Mouse (Mus musculus) liver, embryonic 16.5 days (tissue): Measurements from ENCODE around the gene Rpgrip1. TPM values are rescaled to one million over a fixed set of nuclear protein-coding genes. Genes with fewer than 3 reads are reported as not detected.

Experiments used
- ATAC-seq: fragments of 200-750 bp; cut with Nextera tagmentation; 2 replicates; pipeline ENCODE4 v1.8.0; 2017; ENCODE audit warnings: low read depth, mild to moderate bottlenecking, moderate number of reproducible peaks, moderate library complexity
- H3K27ac ChIP-seq: fragments of 300-500 bp; sonication (generic); 2 replicates; pipeline ENCODE4 v1.5.1; 2014; ENCODE audit warnings: mild to moderate bottlenecking, low read length
- H3K27me3 ChIP-seq: fragments of 300-500 bp; sonication (generic); 2 replicates; pipeline ENCODE4 v1.6.1; 2014; ENCODE audit warnings: low read depth, low read length, mixed read lengths; ENCODE audit not compliant: control insufficient read depth, insufficient read depth
- H3K36me3 ChIP-seq: fragments of 300-500 bp; sonication (generic); 2 replicates; pipeline ENCODE4 v1.6.1; 2014; ENCODE audit warnings: mild to moderate bottlenecking; ENCODE audit not compliant: control insufficient read depth, insufficient read depth
- H3K4me1 ChIP-seq: fragments of 300-500 bp; sonication (generic); 2 replicates; pipeline ENCODE4 v1.6.1; 2014; ENCODE audit warnings: low read depth, low read length, mixed read lengths; ENCODE audit not compliant: control insufficient read depth
- H3K4me2 ChIP-seq: fragments of 300-500 bp; sonication (generic); 2 replicates; pipeline ENCODE4 v1.6.1; 2014; ENCODE audit warnings: low read depth, low read length, mixed read lengths
- H3K4me3 ChIP-seq: fragments of 300-500 bp; sonication (generic); 2 replicates; pipeline ENCODE4 v1.5.1; 2014; ENCODE audit warnings: low read depth, mild to moderate bottlenecking, low read length
- H3K9ac ChIP-seq: fragments of 300-500 bp; sonication (generic); 2 replicates; pipeline ENCODE4 v1.6.1; 2014; ENCODE audit warnings: low read depth, low read length
- H3K9me3 ChIP-seq: fragments of 300-500 bp; sonication (generic); replicated peaks from 2 replicates; pipeline ENCODE4 v1.6.1; 2016; ENCODE audit warnings: low read length; ENCODE audit not compliant: control insufficient read depth
- WGBS: fragments of 180-500 bp; shearing (Covaris S2); extraction: QIAGEN DNeasy Blood & Tissue Kit; methylation state at CpG from one replicate; pipeline ENCODE4 v1.1.7; 2014; ENCODE audit not compliant: insufficient replicate concordance; 5-methylcytosine and 5-hydroxymethylcytosine counted together
- polyA plus RNA-seq: library from polyadenylated mRNA; unstranded; fragments of >200 nt; fragmentation: Nextera tagmentation; extraction: Ambion mirVana; gene quantifications from 2 replicates; pipeline ENCODE4 v1.2.1, GENCODE M21; 2015

Gene Rpgrip1
- polyA plus RNA-seq, 1 experiment from 2014 or later, result 34.5 TPM

DNA sequence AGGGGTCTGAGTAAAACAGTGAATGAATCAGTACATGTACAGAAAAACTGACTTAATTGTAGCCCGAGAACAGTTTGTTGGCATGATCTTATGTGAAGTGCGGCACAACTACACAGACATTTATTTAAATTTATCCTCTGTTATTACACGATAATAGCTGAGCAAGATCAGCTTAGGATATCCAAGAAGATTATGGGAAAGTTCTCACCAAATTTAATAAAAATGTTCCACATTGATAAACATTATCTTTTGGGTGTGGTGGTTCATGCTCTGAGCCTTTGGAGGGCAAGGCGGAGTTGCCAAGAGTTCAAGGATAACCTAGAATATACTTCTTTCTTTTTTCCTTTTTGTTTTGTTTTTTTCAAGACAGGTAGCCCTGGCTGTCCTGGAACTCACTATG, 88.9 kb downstream of the Rpgrip1 start:
- 25% methylated on average over 4 of the region's 4 CpGs for WGBS
- H3K36me3 ChIP-seq, result peaks cover 14% of the 10 kb centered on the region
- peak overlapping the region; percentile 9; the same call in 1 of the 2 replicates for H3K9ac ChIP-seq
- no peaks in the 10 kb centered on the region for H3K9me3 ChIP-seq
- ATAC-seq, result 0 out of 2 replicates have a peak, but pooled peaks have one; percentile 9
- peak overlapping the region; percentile 74 for H3K27ac ChIP-seq
- no peaks in the 10 kb centered on the region for H3K27me3 ChIP-seq
- no peak overlapping the region for H3K4me3 ChIP-seq
- H3K4me2 ChIP-seq, result peak overlapping the region; percentile 59
- peaks cover 28% of the 10 kb centered on the region for H3K4me1 ChIP-seq

Other genes with a start within 250 kb of the Rpgrip1 start
- gene Mettl17, start 225.9 kb upstream of the Rpgrip1 start, polyA plus RNA-seq, result 10.8 and 12.9 TPM in 2 replicates
- gene Slc39a2, start 217.8 kb upstream of the Rpgrip1 start, polyA plus RNA-seq, result 0.06 and 0.09 TPM in 2 replicates
- gene Ndrg2, start 196.5 kb upstream of the Rpgrip1 start, polyA plus RNA-seq, result 51.8 and 66.4 TPM in 2 replicates
- gene Tppp2, start 192.3 kb upstream of the Rpgrip1 start, polyA plus RNA-seq, result not detected in 2 replicates
- not detected in 2 replicates for gene Rnase13, start 187.9 kb upstream of the Rpgrip1 start, polyA plus RNA-seq
- gene Arhgef40, start 126.0 kb upstream of the Rpgrip1 start, polyA plus RNA-seq, result 12.5 and 14.6 TPM in 2 replicates
- 0.15 and 0.28 TPM in 2 replicates for gene Tmem253, start 95.0 kb upstream of the Rpgrip1 start, polyA plus RNA-seq
- 7.4 and 8.9 TPM in 2 replicates for gene Zfp219, start 90.0 kb upstream of the Rpgrip1 start, polyA plus RNA-seq
- not detected in 2 replicates for gene Olfr221, start 68.2 kb upstream of the Rpgrip1 start, polyA plus RNA-seq
- gene Hnrnpc, start 6.7 kb upstream of the Rpgrip1 start, polyA plus RNA-seq, result 202 and 237 TPM in 2 replicates
- gene Supt16, start 86.7 kb downstream of the Rpgrip1 start, polyA plus RNA-seq, result 26.2 and 28.5 TPM in 2 replicates
- 11.6 and 12.6 TPM in 2 replicates for gene Chd8, start 147.1 kb downstream of the Rpgrip1 start, polyA plus RNA-seq
- 16.8 and 18.8 TPM in 2 replicates for gene Tox4, start 168.4 kb downstream of the Rpgrip1 start, polyA plus RNA-seq
- 3.0 and 3.1 TPM in 2 replicates for gene Rab2b, start 168.8 kb downstream of the Rpgrip1 start, polyA plus RNA-seq
- 15.0 and 16.5 TPM in 2 replicates for gene Mettl3, start 194.4 kb downstream of the Rpgrip1 start, polyA plus RNA-seq
- gene Sall2, start 218.1 kb downstream of the Rpgrip1 start, polyA plus RNA-seq, result 0.72 and 0.99 TPM in 2 replicates
- not detected in 2 replicates for gene Olfr1513, start 245.7 kb downstream of the Rpgrip1 start, polyA plus RNA-seq